Mouse (Mus musculus) midbrain, postnatal 0 days (tissue): ENCODE data around the gene Supt3. TPM values are rescaled to one million over a fixed set of nuclear protein-coding genes. Genes with fewer than 3 reads are reported as not detected.

ENCODE experiments used
- ATAC-seq: fragments of 200-750 bp; cut with Nextera tagmentation; 2 replicates; pipeline ENCODE4 v1.8.0; 2017; ENCODE audit warnings: moderate number of reproducible peaks, mild to moderate bottlenecking, moderate TSS enrichment, moderate library complexity; ENCODE audit not compliant: low FRiP score
- DNase-seq: peaks from one replicate; pipeline ENCODE4 v3.0.0-alpha.2; 2015; ENCODE audit warnings: low spot score
- H3K27ac ChIP-seq: fragments of 300-500 bp; sonication (generic); 2 replicates; pipeline ENCODE4 v1.5.1; 2014; ENCODE audit warnings: low read depth, mild to moderate bottlenecking, low read length, mixed read lengths
- H3K27me3 ChIP-seq: fragments of 300-500 bp; sonication (generic); 2 replicates; pipeline ENCODE4 v1.6.1; 2014; ENCODE audit warnings: low read length, control low read depth, mixed read lengths; ENCODE audit not compliant: insufficient read depth
- H3K36me3 ChIP-seq: fragments of 300-500 bp; sonication (generic); 2 replicates; pipeline ENCODE4 v1.6.1; 2014; ENCODE audit warnings: low read length, control low read depth, mixed read lengths; ENCODE audit not compliant: insufficient read depth
- H3K4me1 ChIP-seq: fragments of 300-500 bp; sonication (generic); 2 replicates; pipeline ENCODE4 v1.6.1; 2014; ENCODE audit warnings: mild to moderate bottlenecking, control low read depth, antibody characterized with exemption, low read length, mixed read lengths; ENCODE audit not compliant: insufficient read depth
- H3K4me2 ChIP-seq: fragments of 300-500 bp; sonication (generic); 2 replicates; pipeline ENCODE4 v1.6.1; 2014; ENCODE audit warnings: low read depth, mild to moderate bottlenecking, low read length, mixed read lengths; ENCODE audit not compliant: poor library complexity, severe bottlenecking
- H3K4me3 ChIP-seq: fragments of 300-500 bp; sonication (generic); 2 replicates; pipeline ENCODE4 v1.5.1; 2014; ENCODE audit warnings: low read depth, mild to moderate bottlenecking, low read length, moderate library complexity
- H3K9ac ChIP-seq: fragments of 300-500 bp; sonication (generic); replicated peaks from 2 replicates; pipeline ENCODE4 v1.6.1; 2014; ENCODE audit warnings: mild to moderate bottlenecking, low read length, moderate library complexity, mixed read lengths; ENCODE audit not compliant: poor library complexity, severe bottlenecking
- H3K9me3 ChIP-seq: fragments of 300-500 bp; sonication (generic); 2 replicates; pipeline ENCODE4 v1.6.1; 2016; ENCODE audit warnings: low read length, control low read depth
- CTCF ChIP-seq: IDR thresholded peaks from 2 replicates; pipeline ENCODE4 v1.5.1; 2016; ENCODE audit warnings: antibody characterized with exemption, mild to moderate bottlenecking
- WGBS: fragments of 180-500 bp; shearing (Covaris S2); extraction: QIAGEN DNeasy Blood & Tissue Kit; methylation state at CpG from one replicate; pipeline ENCODE4 v1.1.7; 2014; 5-methylcytosine and 5-hydroxymethylcytosine counted together
- polyA plus RNA-seq: library from polyadenylated mRNA; unstranded; fragments of >200 nt; fragmentation: Nextera tagmentation; extraction: Ambion mirVana; gene quantifications from 2 replicates; pipeline ENCODE4 v1.2.1, GENCODE M21; 2015
- total RNA-seq: library from RNA; depleted of rRNA; stranded (reverse); fragments of >200 nt; gene quantifications from 2 replicates; pipeline ENCODE4 v1.2.3, GENCODE M21; 2014

Gene Supt3
- total and polyA plus RNA-seq, 2 experiments from 2014 or later: 5.7 to 23.3 TPM

DNA sequence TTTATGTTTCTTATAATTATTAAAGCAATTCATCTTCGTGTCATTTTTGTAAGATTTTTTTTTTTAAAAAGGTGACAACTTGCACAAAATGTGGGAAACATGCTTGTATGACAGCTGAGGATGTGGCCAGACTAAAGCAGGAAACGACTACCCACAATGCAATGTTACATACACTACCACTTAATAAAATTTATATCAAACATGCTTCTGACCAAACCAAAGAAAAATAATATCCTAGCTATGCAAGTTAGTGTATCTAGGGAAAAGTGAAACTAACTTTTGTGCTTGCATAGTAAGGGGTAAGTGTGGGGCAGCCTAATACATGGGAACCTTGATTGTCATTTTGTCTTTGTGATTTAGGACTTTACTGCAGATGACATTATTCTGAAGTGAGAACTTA lies 41.9 kb downstream of the Supt3 start:
- DNase-seq (no peak), ATAC-seq (no peak)
- Histone ChIP-seq H3K4me3 (no peak overlapping the region), H3K9me3 (no peaks in the 10 kb centered on the region), H3K9ac (no peak overlapping the region), H3K36me3 (no peaks in the 10 kb centered on the region), H3K4me2 (no peak overlapping the region), H3K27me3 (no peaks in the 10 kb centered on the region), H3K27ac (no peak overlapping the region), H3K4me1 (no peaks in the 10 kb centered on the region)
- no peak for TF ChIP-seq CTCF
- WGBS: 84% methylated on average over 2 of the region's 2 CpGs

DNA sequence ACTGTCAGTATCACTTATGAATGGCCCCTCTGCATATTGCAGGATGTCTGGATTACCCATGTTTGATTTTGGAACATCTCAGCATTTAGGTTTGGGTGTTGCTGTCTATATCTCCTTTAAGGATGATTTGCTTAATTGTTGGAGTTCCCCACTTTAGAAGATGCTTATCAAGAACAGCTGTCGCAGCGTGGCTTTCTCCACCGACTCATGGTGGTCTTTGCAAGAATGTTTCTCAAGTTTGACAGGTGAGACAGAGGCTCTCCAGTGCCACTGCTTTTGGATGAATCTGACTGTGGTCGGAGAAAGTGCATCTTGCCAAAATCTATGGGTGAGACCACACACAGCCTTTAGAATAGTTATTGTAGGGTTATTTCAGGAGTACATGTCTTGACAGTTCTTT lies 42.9 kb downstream of the Supt3 start:
- Histone ChIP-seq H3K4me2 (no peak overlapping the region), H3K4me3 (no peak overlapping the region), H3K4me1 (no peaks in the 10 kb centered on the region), H3K9ac (no peak overlapping the region), H3K36me3 (no peaks in the 10 kb centered on the region), H3K27me3 (no peaks in the 10 kb centered on the region), H3K27ac (no peak overlapping the region), H3K9me3 (no peaks in the 10 kb centered on the region)
- no peak for ATAC-seq
- DNase-seq: peak; percentile 8
- WGBS: 66% methylated on average over 4 of the region's 4 CpGs
- TF ChIP-seq CTCF: no peak

DNA sequence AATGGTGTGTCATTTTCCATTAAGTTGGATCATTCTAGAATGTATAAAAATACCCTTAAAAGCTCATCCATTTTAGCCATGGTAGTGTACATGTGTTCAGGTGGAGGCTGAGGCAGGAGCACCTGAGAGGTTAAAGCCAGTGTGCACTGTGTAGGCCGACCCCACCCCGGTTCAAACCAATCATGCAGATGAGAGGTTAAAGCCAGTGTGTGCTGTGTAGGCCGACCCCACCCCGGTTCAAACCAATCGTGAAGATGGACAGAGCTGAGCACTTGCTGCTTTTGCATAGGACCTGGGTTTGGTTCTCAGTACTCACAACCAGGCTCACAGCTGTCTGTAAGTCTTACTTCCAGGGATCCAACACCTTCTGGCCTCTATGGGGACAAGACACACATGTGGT lies 45.0 kb downstream of the Supt3 start:
- H3K36me3 ChIP-seq: no peaks in the 10 kb centered on the region
- TF ChIP-seq CTCF: no peak
- 92% methylated on average over 5 of the region's 5 CpGs for WGBS
- H3K27ac ChIP-seq: no peak overlapping the region
- H3K4me1 ChIP-seq: no peaks in the 10 kb centered on the region
- H3K4me2 ChIP-seq: no peak overlapping the region
- no peak overlapping the region for H3K9ac ChIP-seq
- no peak overlapping the region for H3K4me3 ChIP-seq
- no peaks in the 10 kb centered on the region for H3K9me3 ChIP-seq
- no peaks in the 10 kb centered on the region for H3K27me3 ChIP-seq
- DNase-seq (no peak), ATAC-seq (no peak)

DNA sequence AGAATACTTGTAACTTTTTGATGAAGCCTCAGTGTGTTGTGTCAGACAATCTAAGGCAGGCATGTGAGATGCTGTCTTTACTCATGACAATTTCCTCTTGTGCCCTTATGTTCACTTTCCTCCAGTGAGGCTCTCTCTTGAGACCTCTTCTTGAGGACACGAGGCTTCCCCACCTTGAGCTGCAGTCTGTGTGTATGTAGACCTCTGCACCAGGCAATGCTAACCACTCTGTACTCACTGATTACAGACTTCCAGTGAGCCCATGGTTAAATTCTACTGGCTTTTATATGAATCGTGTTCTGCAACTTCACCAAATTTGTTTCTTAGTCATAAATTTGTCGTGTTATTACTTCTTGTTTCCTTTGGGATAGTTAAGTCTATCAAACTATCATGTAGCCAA lies 50.2 kb downstream of the Supt3 start:
- Histone ChIP-seq H3K36me3 (no peaks in the 10 kb centered on the region), H3K9me3 (no peaks in the 10 kb centered on the region), H3K4me1 (no peaks in the 10 kb centered on the region), H3K27me3 (no peaks in the 10 kb centered on the region), H3K27ac (no peak overlapping the region), H3K4me2 (no peak overlapping the region), H3K9ac (no peak overlapping the region), H3K4me3 (no peak overlapping the region)
- WGBS: 86% methylated on average over 3 of the region's 3 CpGs
- no peak for TF ChIP-seq CTCF
- ATAC-seq: no peak
- no peak for DNase-seq

DNA sequence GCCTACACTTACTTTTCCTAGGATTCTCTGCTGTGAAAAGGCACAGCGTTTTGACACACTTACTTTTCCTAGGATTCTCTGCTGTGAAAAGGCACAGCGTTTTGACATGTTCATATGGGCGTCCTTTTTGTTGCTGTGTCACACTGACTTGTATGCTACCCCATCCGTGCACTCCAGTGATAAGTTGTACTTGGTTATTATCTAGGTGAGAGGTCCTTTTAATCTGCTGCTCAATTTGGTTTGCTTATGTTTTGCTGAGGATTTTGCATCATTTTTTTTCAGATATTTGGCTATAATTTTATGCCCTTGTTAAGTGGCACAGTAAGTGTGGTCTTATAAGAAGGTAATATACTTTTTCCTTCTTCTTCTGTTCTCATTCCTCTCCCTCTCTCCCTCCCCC lies 51.0 kb downstream of the Supt3 start:
- TF ChIP-seq CTCF: no peak
- ATAC-seq (no peak), DNase-seq (no peak)
- H3K36me3 ChIP-seq: no peaks in the 10 kb centered on the region
- H3K9me3 ChIP-seq: no peaks in the 10 kb centered on the region
- WGBS: 86% methylated on average over 4 of the region's 4 CpGs
- no peaks in the 10 kb centered on the region for H3K27me3 ChIP-seq
- no peak overlapping the region for H3K27ac ChIP-seq
- no peak overlapping the region for H3K4me3 ChIP-seq
- H3K4me1 ChIP-seq: no peaks in the 10 kb centered on the region
- H3K9ac ChIP-seq: no peak overlapping the region
- no peak overlapping the region for H3K4me2 ChIP-seq

- no peaks in the 10 kb centered on the region for H3K27me3 ChIP-seq
- no peaks in the 10 kb centered on the region for H3K4me1 ChIP-seq
- H3K4me2 ChIP-seq: no peak overlapping the region
- H3K9ac ChIP-seq: no peak overlapping the region
- TF ChIP-seq CTCF: no peak
- no peaks in the 10 kb centered on the region for H3K9me3 ChIP-seq
- DNase-seq: no peak
- WGBS: 92% methylated on average over 3 of the region's 3 CpGs
- H3K36me3 ChIP-seq: no peaks in the 10 kb centered on the region
- H3K4me3 ChIP-seq: no peak overlapping the region
- H3K27ac ChIP-seq: no peak overlapping the region
- ATAC-seq: no peak
Observed at GRCm38 (mm10) chr17:44829587-44829986, 52.6 kb downstream of the Supt3 start.
